Mouse (Mus musculus) embryonic facial prominence, embryonic 11.5 days (tissue): Measurements from ENCODE around the gene Hoxb9. TPM values are rescaled to one million over a fixed set of nuclear protein-coding genes. Genes with fewer than 3 reads are reported as not detected.

Source experiments
- ATAC-seq: fragments of 200-750 bp; cut with Nextera tagmentation; replicated peaks from 2 replicates; pipeline ENCODE4 v1.8.0; 2017; ENCODE audit warnings: low read depth; ENCODE audit not compliant: insufficient number of reproducible peaks, low FRiP score, low TSS enrichment
- DNase-seq: peaks from one replicate; pipeline ENCODE4 v3.0.0-alpha.2; 2015; ENCODE audit warnings: low spot score
- H3K27ac ChIP-seq: fragments of 300-500 bp; sonication (generic); replicated peaks from 2 replicates; pipeline ENCODE4 v1.5.1; 2014; ENCODE audit warnings: mild to moderate bottlenecking, low read depth, low read length, control low read depth
- H3K27me3 ChIP-seq: fragments of 300-500 bp; sonication (generic); 2 replicates; pipeline ENCODE4 v1.6.1; 2014; ENCODE audit warnings: mild to moderate bottlenecking, low read length, moderate library complexity, mixed read lengths; ENCODE audit not compliant: control insufficient read depth, insufficient read depth
- H3K36me3 ChIP-seq: fragments of 300-500 bp; sonication (generic); replicated peaks from 2 replicates; pipeline ENCODE4 v1.6.1; 2014; ENCODE audit warnings: low read depth, mild to moderate bottlenecking, low read length, moderate library complexity, mixed read lengths; ENCODE audit not compliant: control insufficient read depth, insufficient read depth
- H3K4me1 ChIP-seq: fragments of 300-500 bp; sonication (generic); 2 replicates; pipeline ENCODE4 v1.6.1; 2014; ENCODE audit warnings: low read length, mixed read lengths; ENCODE audit not compliant: control insufficient read depth, insufficient read depth
- H3K4me2 ChIP-seq: fragments of 300-500 bp; sonication (generic); 2 replicates; pipeline ENCODE4 v1.6.1; 2014; ENCODE audit warnings: low read depth, mild to moderate bottlenecking, control low read depth, low read length, moderate library complexity
- H3K4me3 ChIP-seq: fragments of 300-500 bp; sonication (generic); 2 replicates; pipeline ENCODE4 v1.5.1; 2014; ENCODE audit warnings: low read depth, low read length, control low read depth
- H3K9ac ChIP-seq: fragments of 300-500 bp; sonication (generic); replicated peaks from 2 replicates; pipeline ENCODE4 v1.6.1; 2014; ENCODE audit warnings: mild to moderate bottlenecking, control low read depth, low read length
- H3K9me3 ChIP-seq: fragments of 300-500 bp; sonication (generic); replicated peaks from 2 replicates; pipeline ENCODE4 v1.6.1; 2016; ENCODE audit warnings: mild to moderate bottlenecking, low read length, inconsistent platforms, mixed read lengths; ENCODE audit not compliant: control insufficient read depth
- WGBS: fragments of 180-500 bp; shearing (Covaris S2); extraction: QIAGEN DNeasy Blood & Tissue Kit; methylation state at CpG from one replicate; pipeline ENCODE4 v1.1.7; 2014; 5-methylcytosine and 5-hydroxymethylcytosine counted together
- polyA plus RNA-seq: library from polyadenylated mRNA; unstranded; fragments of >200 nt; fragmentation: Nextera tagmentation; extraction: Ambion mirVana; gene quantifications from 2 replicates; pipeline ENCODE4 v1.2.1, GENCODE M21; 2014

Hoxb9 gene
- polyA plus RNA-seq, 1 experiment from 2014 or later, result 0.38 TPM

GRCm38 (mm10) chr11:96302381-96303150 lies 31.3 kb downstream of the Hoxb9 start:
- Histone ChIP-seq H3K9ac (no peak overlapping the region), H3K4me2 (no peak overlapping the region), H3K4me1 (no peaks in the 10 kb centered on the region; the same call in 1 of the 2 replicates), H3K4me3 (no peak overlapping the region), H3K9me3 (no peaks in the 10 kb centered on the region), H3K36me3 (no peaks in the 10 kb centered on the region), H3K27ac (no peak overlapping the region), H3K27me3 (peaks cover 96% of the 10 kb centered on the region)
- DNase-seq (no peak), ATAC-seq (no peak)
- 3% methylated on average over 23 of the region's 23 CpGs for WGBS

- no peak for ATAC-seq
- H3K4me3 ChIP-seq, result no peak within 1 kb of the TSS
- WGBS, result under 1% methylated on average over 69 of the region's 69 CpGs
Observed at GRCm38 (mm10) chr11:96303151-96304099, 32.2 kb downstream of the Hoxb9 start, which contains the start of gene Hoxb5. Gene Hoxb5, plus strand, starts transcription at chr11:96303336.

DNA sequence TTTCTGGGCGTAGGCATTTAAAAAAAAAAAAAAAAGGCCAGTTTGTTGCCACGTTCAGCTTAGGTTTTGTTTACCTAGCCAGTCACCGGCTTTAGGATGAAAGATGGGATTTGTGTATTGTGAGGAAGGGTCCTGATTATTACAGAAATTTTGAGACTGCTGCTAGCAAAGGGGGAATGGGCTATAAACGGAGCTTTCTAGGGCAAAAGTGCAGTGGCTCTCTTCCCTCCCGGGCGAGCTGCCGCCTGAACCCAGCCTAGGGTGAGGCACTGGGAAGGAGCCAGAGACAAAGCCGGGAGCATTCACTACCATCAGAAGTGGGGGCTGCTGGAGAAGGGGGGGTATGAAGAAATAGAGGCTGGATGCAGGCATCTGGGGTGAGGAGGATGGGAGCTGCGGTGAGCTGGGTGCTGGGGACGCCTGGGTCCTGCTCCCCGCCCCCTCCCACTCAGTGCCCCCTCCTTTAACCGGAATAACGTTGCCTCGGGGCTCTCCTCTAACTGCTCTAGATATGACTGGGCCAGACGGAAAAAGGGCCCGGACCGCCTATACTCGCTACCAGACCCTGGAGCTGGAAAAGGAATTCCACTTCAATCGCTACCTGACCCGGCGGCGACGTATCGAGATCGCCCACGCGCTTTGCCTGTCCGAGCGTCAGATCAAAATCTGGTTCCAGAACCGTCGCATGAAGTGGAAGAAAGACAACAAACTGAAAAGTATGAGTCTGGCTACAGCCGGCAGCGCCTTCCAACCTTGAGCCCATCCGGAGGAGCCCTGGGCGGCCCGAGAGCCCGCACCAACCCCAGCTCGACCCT lies 33.3 kb downstream of the Hoxb9 start:
- H3K27me3 ChIP-seq, result peaks cover 98% of the 10 kb centered on the region
- no peaks in the 10 kb centered on the region for H3K36me3 ChIP-seq
- no peak for DNase-seq
- 1% methylated on average over 38 of the region's 38 CpGs for WGBS
- H3K27ac ChIP-seq, result no peak overlapping the region
- no peak overlapping the region for H3K4me3 ChIP-seq
- H3K4me1 ChIP-seq, result no peaks in the 10 kb centered on the region; the same call in 1 of the 2 replicates
- H3K9ac ChIP-seq, result no peak overlapping the region
- H3K9me3 ChIP-seq, result no peaks in the 10 kb centered on the region
- ATAC-seq, result no peak
- H3K4me2 ChIP-seq, result no peak overlapping the region

More at GRCm38 (mm10) chr11:96303151-96304099, 32.2 kb downstream of the Hoxb9 start, which contains the start of gene Hoxb5:
- Histone ChIP-seq H3K4me1 (no peaks in the 10 kb centered on the region; the same call in 1 of the 2 replicates), H3K27ac (no peak within 1 kb of the TSS), H3K9ac (no peak within 1 kb of the TSS), H3K27me3 (peaks cover 96% of the 10 kb centered on the region), H3K9me3 (no peaks in the 10 kb centered on the region), H3K4me2 (peak within 1 kb of the TSS; percentile 21; the same call in 1 of the 2 replicates), H3K36me3 (no peaks in the 10 kb centered on the region)
- peak; percentile 82 for DNase-seq

DNA sequence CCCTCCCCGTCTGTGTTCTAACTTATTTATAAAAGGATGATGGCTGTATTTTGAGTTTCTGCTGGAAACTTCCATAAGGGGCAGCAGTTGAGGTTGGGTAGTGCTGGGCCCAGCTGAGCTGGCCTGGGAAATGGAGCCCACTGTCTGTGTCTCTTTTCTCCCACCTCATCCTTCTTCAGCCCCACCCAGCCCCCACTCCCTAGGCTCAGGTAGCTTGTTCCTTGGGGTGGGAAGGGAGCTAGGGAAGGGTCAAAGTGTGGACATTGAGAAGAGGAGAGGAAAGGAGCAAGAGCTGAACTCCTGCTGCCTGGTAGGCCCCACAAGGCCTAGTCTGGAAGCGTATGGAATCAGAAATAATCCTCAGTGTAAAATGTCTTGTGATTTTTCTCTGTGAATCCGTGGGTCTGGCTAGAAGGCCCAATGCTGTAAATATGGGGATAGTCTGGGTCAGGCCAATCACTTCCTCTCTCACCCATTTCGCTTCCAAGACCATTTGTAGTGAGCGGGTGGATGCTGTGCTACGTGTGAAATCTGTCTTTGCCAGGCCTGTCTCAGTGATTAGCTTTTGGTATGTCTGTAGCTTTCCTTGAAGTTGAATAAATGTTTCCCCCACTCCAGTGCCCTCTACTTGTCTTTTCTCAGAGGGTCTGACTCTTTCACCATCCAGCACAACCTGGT lies 34.4 kb downstream of the Hoxb9 start:
- H3K4me1 ChIP-seq, result no peaks in the 10 kb centered on the region; the same call in 1 of the 2 replicates
- 17% methylated on average over 6 of the region's 6 CpGs for WGBS
- no peaks in the 10 kb centered on the region for H3K36me3 ChIP-seq
- H3K9me3 ChIP-seq, result no peaks in the 10 kb centered on the region
- no peak overlapping the region for H3K27ac ChIP-seq
- no peak overlapping the region for H3K4me3 ChIP-seq
- no peak for DNase-seq
- H3K27me3 ChIP-seq, result peaks cover 98% of the 10 kb centered on the region
- no peak overlapping the region for H3K9ac ChIP-seq
- H3K4me2 ChIP-seq, result no peak overlapping the region
- ATAC-seq, result no peak

- Histone ChIP-seq H3K36me3 (no peaks in the 10 kb centered on the region), H3K4me2 (no peak overlapping the region), H3K9ac (no peak overlapping the region), H3K27me3 (peaks cover 99% of the 10 kb centered on the region), H3K4me3 (no peak overlapping the region), H3K4me1 (no peaks in the 10 kb centered on the region; the same call in 1 of the 2 replicates), H3K9me3 (no peaks in the 10 kb centered on the region), H3K27ac (no peak overlapping the region)
- no peak for DNase-seq
- ATAC-seq, result no peak
- WGBS, result 4% methylated on average over 7 of the region's 7 CpGs
Observed at GRCm38 (mm10) chr11:96306183-96306907, 35.1 kb downstream of the Hoxb9 start.

GRCm38 (mm10) chr11:96306908-96307269 lies 35.6 kb downstream of the Hoxb9 start:
- Histone ChIP-seq H3K36me3 (no peaks in the 10 kb centered on the region), H3K27me3 (peaks cover 99% of the 10 kb centered on the region)
- WGBS, result 3% methylated on average over 13 of the region's 13 CpGs

DNA sequence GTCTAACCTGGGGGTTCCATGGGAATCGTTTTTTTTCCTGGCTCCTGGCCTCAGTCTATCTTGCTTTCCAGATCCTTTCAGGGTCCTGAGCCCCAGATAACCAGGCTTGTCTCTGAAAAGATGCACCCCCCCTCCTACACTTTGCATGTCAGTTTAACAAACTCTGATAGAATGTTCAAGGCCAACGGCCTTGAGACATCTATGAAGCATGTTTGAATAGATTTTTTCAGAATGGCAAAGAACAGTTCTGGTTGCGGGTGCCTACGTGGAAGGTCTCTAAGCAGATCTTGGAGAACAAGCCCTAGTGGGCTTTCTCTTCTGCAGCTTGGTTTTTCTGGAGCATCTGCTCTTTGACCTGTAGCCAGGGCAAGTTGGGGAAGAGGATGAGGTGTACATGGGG lies 37.5 kb downstream of the Hoxb9 start:
- no peak for ATAC-seq

More at GRCm38 (mm10) chr11:96306908-96307269, 35.6 kb downstream of the Hoxb9 start:
- no peaks in the 10 kb centered on the region; the same call in 1 of the 2 replicates for H3K4me1 ChIP-seq
- no peak overlapping the region for H3K9ac ChIP-seq
- ATAC-seq, result no peak
- H3K27ac ChIP-seq, result no peak overlapping the region
- H3K4me3 ChIP-seq, result no peak overlapping the region
- DNase-seq, result no peak
- no peak overlapping the region for H3K4me2 ChIP-seq
- no peaks in the 10 kb centered on the region for H3K9me3 ChIP-seq

More for the DNA sequence above, 37.5 kb downstream of the Hoxb9 start:
- Histone ChIP-seq H3K4me1 (no peaks in the 10 kb centered on the region; the same call in 1 of the 2 replicates), H3K27ac (no peak overlapping the region), H3K4me2 (no peak overlapping the region), H3K27me3 (peaks cover 100% of the 10 kb centered on the region), H3K36me3 (no peaks in the 10 kb centered on the region), H3K4me3 (no peak overlapping the region), H3K9me3 (no peaks in the 10 kb centered on the region), H3K9ac (no peak overlapping the region)
- 10% methylated on average over 4 of the region's 4 CpGs for whole genome bisulfite sequencing
- DNase-seq, result no peak
